Mouse (Mus musculus): ENCODE measurements around the gene Elf3. TPM values are rescaled to one million over a fixed set of nuclear protein-coding genes. Genes with fewer than 3 reads are reported as not detected.
"Not testable (repeated sequence)": the region's sequence is repeated elsewhere in the genome, so short reads cannot be mapped to it uniquely, and the experiment has no call there.

Elf3 gene
- polyA plus RNA-seq, 1 experiment from 2014 or later: 152 TPM

DNA sequence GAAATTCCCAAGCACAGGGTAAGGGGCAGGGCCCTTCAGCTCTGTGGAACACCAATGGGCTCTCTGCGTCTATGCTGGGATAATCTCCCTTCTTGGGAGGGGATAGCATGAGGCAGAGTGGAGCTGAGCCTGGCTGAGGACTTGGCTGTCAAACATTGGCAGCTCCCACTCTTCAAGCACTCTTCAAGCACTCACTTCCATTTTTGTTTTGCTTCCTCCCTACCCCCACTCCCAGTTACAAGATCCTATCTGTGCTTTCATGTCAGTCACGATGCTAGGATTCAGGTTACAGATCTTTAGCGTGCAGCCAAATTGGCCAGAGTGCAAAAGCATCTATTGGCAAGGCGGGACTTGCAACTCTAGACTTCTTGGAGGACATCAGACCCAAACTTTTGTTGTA is 5.5 kb downstream of the Elf3 start:
- no peak overlapping the region for H3K9ac ChIP-seq (ENCODE audit: low read length)
- H3K4me2 ChIP-seq (replicated peaks; ENCODE audit: low read depth): peak overlapping the region; percentile 27; the same call in 1 of the 2 replicates
- 17% methylated on average over 4 of the region's 4 CpGs for WGBS
- H3K36me3 ChIP-seq (ENCODE audit: control insufficient read depth, insufficient read depth, low read length): no peaks in the 10 kb centered on the region
- TF ChIP-seq CTCF (IDR thresholded peaks at IDR 0.05; ENCODE audit: low read depth) (no peak), EP300 (optimal IDR thresholded peaks at IDR 0.05) (no peak)
- 0 out of 2 replicates have a peak overlapping the region, but pooled peaks have one; percentile 5 for H3K27ac ChIP-seq (replicated peaks)
- no peaks in the 10 kb centered on the region for H3K27me3 ChIP-seq (ENCODE audit: control insufficient read depth, insufficient read depth, low read length)
- ATAC-seq (ENCODE audit: low FRiP score, low TSS enrichment): no peak; the same call in 1 of the 2 replicates
- H3K9me3 ChIP-seq (ENCODE audit: control insufficient read depth, low read length): no peaks in the 10 kb centered on the region
- no peaks in the 10 kb centered on the region; the same call in 1 of the 2 replicates for H3K4me1 ChIP-seq (replicated peaks; ENCODE audit: control insufficient read depth, insufficient read depth)
- H3K4me3 ChIP-seq (ENCODE audit: low read depth, low read length): no peak overlapping the region
- DNase-seq (ENCODE audit: low spot score): peak; percentile 32

GRCm38 (mm10) chr1:135251405-135251804 is 7.0 kb downstream of the Elf3 start:
- TF ChIP-seq CTCF (IDR thresholded peaks at IDR 0.05; ENCODE audit: low read depth): no peak
- no peak for TF ChIP-seq EP300 (optimal IDR thresholded peaks at IDR 0.05)
- Histone ChIP-seq H3K27ac (replicated peaks) (peak overlapping the region; percentile 67), H3K9ac (ENCODE audit: low read length) (no peak overlapping the region), H3K27me3 (ENCODE audit: control insufficient read depth, insufficient read depth, low read length) (no peaks in the 10 kb centered on the region), H3K4me2 (replicated peaks; ENCODE audit: low read depth) (no peak overlapping the region), H3K4me3 (ENCODE audit: low read depth, low read length) (no peak overlapping the region), H3K36me3 (ENCODE audit: control insufficient read depth, insufficient read depth, low read length) (no peaks in the 10 kb centered on the region), H3K9me3 (ENCODE audit: control insufficient read depth, low read length) (no peaks in the 10 kb centered on the region), H3K4me1 (replicated peaks; ENCODE audit: control insufficient read depth, insufficient read depth) (no peaks in the 10 kb centered on the region; the same call in 1 of the 2 replicates)
- ATAC-seq (ENCODE audit: low FRiP score, low TSS enrichment) (no peak), DNase-seq (ENCODE audit: low spot score) (peak; percentile 40)
- 75% methylated on average over 8 of the region's 8 CpGs for WGBS

DNA sequence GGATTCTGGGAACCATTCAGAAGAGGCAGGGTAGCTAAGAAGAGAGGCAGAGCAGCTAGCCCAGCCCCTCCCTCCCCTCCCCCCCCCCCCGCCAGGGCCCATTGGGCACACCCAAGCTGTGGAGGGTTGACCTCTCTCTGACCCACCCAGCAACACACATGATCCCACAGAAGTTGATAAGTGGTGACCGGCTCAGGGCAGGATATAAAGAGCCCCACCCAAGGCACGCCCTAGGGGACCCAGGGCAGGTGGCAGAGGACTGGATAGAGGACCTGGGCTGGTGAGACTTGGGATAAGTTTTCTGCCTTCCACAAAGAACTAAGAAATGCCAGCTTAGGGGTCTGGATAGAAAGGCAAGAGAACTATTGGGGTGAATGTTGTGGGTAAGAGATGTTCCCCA is 7.7 kb downstream of the Elf3 start:
- Histone ChIP-seq H3K9me3 (ENCODE audit: control insufficient read depth, low read length) (no peaks in the 10 kb centered on the region), H3K27me3 (ENCODE audit: control insufficient read depth, insufficient read depth, low read length) (no peaks in the 10 kb centered on the region), H3K4me3 (ENCODE audit: low read depth, low read length) (no peak overlapping the region), H3K36me3 (ENCODE audit: control insufficient read depth, insufficient read depth, low read length) (no peaks in the 10 kb centered on the region), H3K9ac (ENCODE audit: low read length) (no peak overlapping the region), H3K27ac (replicated peaks) (peak overlapping the region; percentile 67), H3K4me1 (replicated peaks; ENCODE audit: control insufficient read depth, insufficient read depth) (no peaks in the 10 kb centered on the region; the same call in 1 of the 2 replicates), H3K4me2 (replicated peaks; ENCODE audit: low read depth) (no peak overlapping the region)
- peak; percentile 86 for ATAC-seq (ENCODE audit: low FRiP score, low TSS enrichment)
- DNase-seq (ENCODE audit: low spot score): peak; percentile 88
- WGBS: 58% methylated on average over 2 of the region's 3 CpGs
- no peak for TF ChIP-seq EP300 (optimal IDR thresholded peaks at IDR 0.05)
- no peak for TF ChIP-seq CTCF (IDR thresholded peaks at IDR 0.05; ENCODE audit: low read depth)

GRCm38 (mm10) chr1:135248434-135248850 is 9.9 kb downstream of the Elf3 start:
- H3K9me3 ChIP-seq (ENCODE audit: control insufficient read depth, low read length): no peaks in the 10 kb centered on the region
- H3K36me3 ChIP-seq (ENCODE audit: control insufficient read depth, insufficient read depth, low read length): no peaks in the 10 kb centered on the region
- WGBS: 7% methylated on average over 15 of the region's 15 CpGs
- no peak overlapping the region; the same call in 1 of the 2 replicates for H3K4me2 ChIP-seq (replicated peaks; ENCODE audit: low read depth)
- TF ChIP-seq CTCF (IDR thresholded peaks at IDR 0.05; ENCODE audit: low read depth) (no peak), EP300 (optimal IDR thresholded peaks at IDR 0.05) (no peak)
- peak; percentile 85 for ATAC-seq (ENCODE audit: low FRiP score, low TSS enrichment)
- peak; percentile 95 for DNase-seq (ENCODE audit: low spot score)
- H3K4me1 ChIP-seq (replicated peaks; ENCODE audit: control insufficient read depth, insufficient read depth): no peaks in the 10 kb centered on the region; the same call in 1 of the 2 replicates
- H3K27me3 ChIP-seq (ENCODE audit: control insufficient read depth, insufficient read depth, low read length): no peaks in the 10 kb centered on the region
- 0 out of 2 replicates have a peak overlapping the region, but pooled peaks have one; percentile 30 for H3K27ac ChIP-seq (replicated peaks)
- H3K4me3 ChIP-seq (ENCODE audit: low read depth, low read length): no peak overlapping the region
- no peak overlapping the region for H3K9ac ChIP-seq (ENCODE audit: low read length)

GRCm38 (mm10) chr1:135244014-135244413 is 14.4 kb downstream of the Elf3 start:
- Histone ChIP-seq H3K4me1 (replicated peaks; ENCODE audit: control insufficient read depth, insufficient read depth) (no peaks in the 10 kb centered on the region), H3K9me3 (ENCODE audit: control insufficient read depth, low read length) (no peaks in the 10 kb centered on the region), H3K27me3 (ENCODE audit: control insufficient read depth, insufficient read depth, low read length) (no peaks in the 10 kb centered on the region), H3K4me3 (ENCODE audit: low read depth, low read length) (no peak overlapping the region), H3K36me3 (ENCODE audit: control insufficient read depth, insufficient read depth, low read length) (no peaks in the 10 kb centered on the region), H3K9ac (ENCODE audit: low read length) (no peak overlapping the region), H3K4me2 (replicated peaks; ENCODE audit: low read depth) (no peak overlapping the region), H3K27ac (replicated peaks) (no peak overlapping the region)
- ATAC-seq (ENCODE audit: low FRiP score, low TSS enrichment) (no peak), DNase-seq (ENCODE audit: low spot score) (no peak)
- WGBS: 73% methylated on average over 8 of the region's 8 CpGs
- TF ChIP-seq CTCF (IDR thresholded peaks at IDR 0.05; ENCODE audit: low read depth) (no peak), EP300 (optimal IDR thresholded peaks at IDR 0.05) (no peak)

GRCm38 (mm10) chr1:135240206-135240605 is 18.2 kb downstream of the Elf3 start:
- not testable (repeated sequence) for H3K9ac ChIP-seq (ENCODE audit: low read length); H3K27ac ChIP-seq (replicated peaks); H3K27me3 ChIP-seq (ENCODE audit: control insufficient read depth, insufficient read depth, low read length); H3K36me3 ChIP-seq (ENCODE audit: control insufficient read depth, insufficient read depth, low read length); H3K4me3 ChIP-seq (ENCODE audit: low read depth, low read length); H3K4me1 ChIP-seq (replicated peaks; ENCODE audit: control insufficient read depth, insufficient read depth); H3K9me3 ChIP-seq (ENCODE audit: control insufficient read depth, low read length); DNase-seq (ENCODE audit: low spot score); H3K4me2 ChIP-seq (replicated peaks; ENCODE audit: low read depth); ATAC-seq (ENCODE audit: low FRiP score, low TSS enrichment)
- WGBS: 86% methylated on average over 4 of the region's 4 CpGs
